Mouse (Mus musculus): ENCODE results near the gene Srsf9.
"Not testable (repeated sequence)": the region's sequence is repeated elsewhere in the genome, so short reads cannot be mapped to it uniquely, and the experiment has no call there.

Srsf9 gene

DNA sequence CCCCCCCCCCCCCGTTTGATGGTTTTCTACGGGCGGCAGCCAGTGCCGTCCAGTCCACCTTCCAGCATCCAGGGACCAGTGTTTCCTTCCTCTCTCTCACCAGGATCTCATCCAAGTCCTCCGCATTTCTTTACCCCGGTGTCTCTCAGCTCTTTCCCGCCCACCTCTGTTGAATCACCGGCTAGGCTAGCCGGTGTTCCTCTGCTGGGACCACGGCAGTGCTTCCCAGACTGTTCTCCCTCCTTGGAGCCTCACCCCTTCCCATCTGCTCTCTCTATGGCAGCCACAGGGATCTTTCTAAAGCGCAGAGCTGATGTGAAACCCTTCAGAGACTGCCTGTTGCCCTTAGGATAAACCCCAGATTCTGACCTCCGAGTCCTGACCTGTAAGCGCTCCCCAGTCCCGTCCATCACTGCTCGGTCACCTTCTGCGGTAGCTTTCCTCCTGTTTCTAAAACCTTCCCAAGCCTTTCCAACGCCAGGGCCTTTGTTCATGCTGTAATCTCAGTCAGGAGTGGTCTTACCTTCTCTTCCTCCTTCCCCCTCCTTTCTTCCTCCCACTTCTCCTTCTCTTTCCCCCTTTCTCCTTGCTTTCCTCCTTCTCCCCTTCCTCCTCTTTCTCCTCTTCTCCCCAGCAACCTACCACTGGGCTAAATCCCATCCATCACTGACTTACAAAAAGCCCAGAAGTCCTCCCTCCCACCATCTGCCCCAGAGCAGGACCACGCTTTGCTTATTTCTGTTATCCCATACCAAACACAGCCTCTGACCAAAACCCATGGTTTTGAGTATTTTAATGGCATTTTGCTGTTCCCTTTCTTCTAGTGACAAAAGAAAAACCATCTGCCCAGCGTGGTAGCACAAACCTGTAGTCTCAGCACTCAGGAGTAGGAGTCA is 36.1 kb downstream of the Srsf9 start:
- no peak for DNase-seq (ENCODE audit: extremely low read depth, insufficient read length, low spot score)

DNA sequence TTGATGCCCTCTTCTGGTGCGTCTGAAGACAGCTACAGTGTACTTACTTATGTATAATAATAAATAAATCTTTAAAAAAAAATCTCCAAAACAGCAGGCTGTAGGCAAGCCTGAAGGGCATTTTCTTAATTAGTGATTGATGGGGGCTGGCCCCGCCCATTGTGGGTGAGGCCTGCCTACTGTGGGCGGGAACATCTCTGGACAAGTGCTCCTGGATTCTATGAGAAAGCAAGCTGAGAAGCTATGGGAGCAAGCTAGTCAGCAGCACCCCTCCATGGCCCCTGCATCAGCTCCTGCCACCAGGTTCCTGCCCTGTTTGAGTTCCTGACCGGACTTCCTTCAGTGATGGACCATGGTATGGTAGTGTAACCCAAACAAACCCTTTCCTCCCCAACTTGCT is 37.8 kb downstream of the Srsf9 start:
- DNase-seq (ENCODE audit: extremely low read depth, insufficient read length, low spot score) = no peak

DNA sequence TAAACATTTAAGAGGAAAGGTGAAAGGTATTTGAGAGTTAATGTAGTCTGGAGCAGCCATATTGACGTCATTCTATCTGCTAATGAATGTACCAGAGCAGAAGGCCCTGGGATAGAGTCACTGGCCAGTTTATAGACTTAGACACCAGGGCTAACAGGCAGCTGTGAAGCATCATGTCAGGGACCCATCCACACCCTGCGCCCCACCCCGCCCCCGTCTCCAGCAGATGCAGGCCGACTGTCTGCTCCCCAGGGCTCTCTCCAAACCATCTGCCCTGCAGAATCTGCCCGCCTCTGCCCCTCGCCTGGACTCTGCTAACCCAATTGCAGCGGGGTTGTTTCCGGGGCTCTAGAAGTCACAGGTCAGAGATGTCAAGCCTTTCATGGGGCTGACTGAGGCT is 44.8 kb downstream of the Srsf9 start:
- DNase-seq (ENCODE audit: extremely low read depth, insufficient read length, low spot score) = no peak

DNA sequence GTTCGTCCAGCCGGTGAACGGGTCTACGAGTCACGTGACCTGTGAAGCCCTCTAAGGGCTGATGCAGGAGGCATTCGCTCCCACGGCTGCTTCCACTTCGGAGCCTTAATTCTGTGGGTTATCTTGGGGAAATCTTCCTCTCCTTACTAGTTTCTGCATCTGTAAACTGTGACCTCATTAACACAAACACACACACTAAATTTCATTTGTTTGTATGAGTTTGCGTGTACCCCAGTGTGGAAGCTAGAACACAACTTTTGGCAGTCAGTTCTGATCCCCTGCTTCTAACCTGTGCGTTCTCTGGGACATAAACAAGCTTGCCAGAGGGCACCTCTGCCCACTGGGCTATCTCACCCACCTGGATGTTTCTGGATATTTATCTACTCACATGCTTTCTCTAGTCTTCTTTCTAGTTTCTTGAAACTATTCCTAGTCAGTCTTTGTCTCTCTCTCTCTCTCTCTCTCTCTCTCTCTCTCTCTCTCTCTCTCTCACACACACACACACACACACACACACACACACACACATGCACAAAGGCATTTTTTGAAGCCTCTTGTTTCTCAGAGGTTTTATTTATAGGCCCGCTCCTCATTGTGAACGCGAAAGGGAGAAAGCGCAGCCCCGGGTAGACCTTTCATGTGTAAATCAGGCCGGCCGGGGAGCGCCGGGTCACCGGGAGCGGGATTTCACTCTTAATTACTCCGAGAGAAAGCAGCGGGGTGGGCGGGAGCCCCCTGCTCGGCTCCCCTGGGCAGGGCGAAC is 46.6 kb downstream of the Srsf9 start:
- no peak for DNase-seq (ENCODE audit: extremely low read depth, insufficient read length, low spot score)

DNA sequence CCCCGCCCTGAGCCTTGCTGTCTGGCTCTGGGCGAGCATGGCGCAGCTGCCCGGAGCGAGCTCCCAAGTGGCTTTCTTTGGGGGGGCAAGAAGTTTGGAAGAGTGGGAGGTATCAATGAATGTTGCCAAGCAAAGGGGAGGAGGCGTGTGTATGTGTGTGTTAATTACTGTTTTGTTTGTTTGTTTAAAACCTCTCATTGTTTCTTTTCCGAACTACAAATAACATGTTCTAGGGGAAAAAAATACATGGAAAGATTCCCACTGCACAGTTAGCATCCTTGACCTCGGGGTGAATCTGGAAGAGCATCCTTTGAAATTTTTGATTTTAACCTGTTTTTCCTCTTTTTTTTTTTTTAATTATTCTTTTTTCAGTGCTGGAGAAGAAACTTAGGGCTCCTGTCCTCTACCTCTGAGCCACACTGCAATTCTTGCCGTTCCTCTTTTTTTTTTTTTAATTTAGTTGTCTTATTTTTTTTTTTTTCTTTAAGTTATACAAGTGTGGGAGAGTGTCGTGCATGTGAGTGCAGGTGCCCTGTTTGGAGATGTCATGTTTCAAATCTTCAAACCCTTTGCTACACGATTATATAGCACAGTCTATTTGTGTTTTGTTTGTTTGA is 47.3 kb downstream of the Srsf9 start:
- DNase-seq (ENCODE audit: extremely low read depth, insufficient read length, low spot score) = no peak

DNA sequence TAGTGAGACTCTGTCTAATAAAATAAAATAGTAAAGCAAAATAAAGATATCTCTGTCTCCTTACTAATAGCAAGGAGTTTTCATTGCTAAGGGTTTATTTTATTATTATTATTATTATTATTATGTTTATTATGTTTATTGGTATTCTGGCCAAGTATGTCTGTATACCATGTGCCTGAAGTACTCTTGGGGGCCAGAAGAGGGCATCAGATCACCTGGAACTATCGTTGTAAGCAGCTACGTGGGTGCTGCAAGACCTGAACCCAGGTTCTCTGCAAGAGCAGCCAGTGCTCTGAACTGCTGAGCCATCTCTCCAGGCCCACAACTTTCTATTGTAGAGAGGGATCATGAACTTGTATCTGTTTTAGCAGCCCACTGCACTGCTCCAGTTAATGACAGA is 48.5 kb downstream of the Srsf9 start:
- no peak for DNase-seq (ENCODE audit: extremely low read depth, insufficient read length, low spot score)

DNA sequence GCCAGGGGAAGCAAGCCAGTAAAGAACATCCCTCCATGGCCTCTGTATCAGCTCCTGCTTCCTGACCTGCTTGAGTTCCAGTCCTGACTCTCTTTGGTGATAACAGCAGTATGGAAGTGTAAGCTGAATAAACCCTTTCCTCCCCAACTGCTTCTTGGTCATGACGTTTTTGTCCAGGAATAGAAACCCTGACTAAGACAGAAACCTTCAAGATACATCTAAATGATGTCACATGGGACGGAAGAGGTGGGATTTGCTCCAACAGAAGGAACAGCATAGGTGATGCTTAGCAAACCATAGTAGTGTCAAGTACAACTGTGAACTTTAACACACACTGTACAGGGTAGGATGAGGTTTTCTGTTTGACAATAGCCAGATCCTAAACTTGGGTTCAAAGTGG is 51.9 kb downstream of the Srsf9 start:
- not testable (repeated sequence) for DNase-seq (ENCODE audit: extremely low read depth, insufficient read length, low spot score)
